Mouse (Mus musculus): ENCODE data around the gene Myo18b. TPM values are rescaled to one million over a fixed set of nuclear protein-coding genes. Genes with fewer than 3 reads are reported as not detected.

Myo18b gene
- polyA plus RNA-seq (2012; fragmentation: generic; extraction: Trizol) = not detected

GRCm38 (mm10) chr5:112895674-112896654 is at the start of gene Myo18b:
Gene Myo18b, minus strand, starts transcription at chr5:112896362.

Other genes with a start within 250 kb of the Myo18b start
- under 1 TPM in 1 of 2 experiments, not detected in 1; 0.02 TPM for gene Grk3, start 119.4 kb upstream of the Myo18b start, polyA plus RNA-seq (2012; fragmentation: generic; extraction: Trizol)
- gene Crybb2, start 173.8 kb upstream of the Myo18b start, polyA plus RNA-seq (2012; fragmentation: generic; extraction: Trizol) = not detected
- not detected for gene Crybb3, start 185.2 kb upstream of the Myo18b start, polyA plus RNA-seq (2012; fragmentation: generic; extraction: Trizol)